Mouse (Mus musculus) embryonic fibroblast, embryonic 13.5 days (primary cell): ENCODE measurements around the gene Ncmap.

Experiments
- CTCF ChIP-seq: IDR thresholded peaks from 2 replicates; pipeline ENCODE4 v1.5.1; 2011; ENCODE audit warnings: mild to moderate bottlenecking, control low read depth, low read length, moderate library complexity, borderline replicate concordance; ENCODE audit not compliant: insufficient read depth
- POLR2A ChIP-seq: IDR thresholded peaks from 2 replicates; pipeline ENCODE4 v1.6.1; 2011; ENCODE audit warnings: low read depth, mild to moderate bottlenecking, control low read depth, low read length, moderate library complexity

- no peak for TF ChIP-seq CTCF
- no peak for TF ChIP-seq POLR2A
Observed at GRCm38 (mm10) chr4:135370372-135370771, 27.7 kb downstream of the Ncmap start.
